Mouse (Mus musculus) thymus, adult 2 months (tissue): ENCODE measurements at regions not wholly inside any gene's neighbourhood (a gene's known extent, or its start where the extent isn't known, plus 50 kb on each side); places are given as distances from the start of the nearest gene placed in this dataset.

Source experiments
- CTCF ChIP-seq: fragments of 200-500 bp; IDR thresholded peaks from 2 replicates; pipeline ENCODE4 v1.5.1; 2012; ENCODE audit warnings: mild to moderate bottlenecking, control low read depth, low read length, moderate library complexity, borderline replicate concordance; ENCODE audit not compliant: control insufficient read depth, poor library complexity, insufficient read depth; ENCODE audit errors: extremely low read depth
- POLR2A ChIP-seq: fragments of 200-500 bp; IDR thresholded peaks from 2 replicates; pipeline ENCODE4 v1.6.1; 2012; ENCODE audit warnings: mild to moderate bottlenecking, low read length, control low read depth, moderate library complexity; ENCODE audit not compliant: control insufficient read depth, poor library complexity, insufficient read depth; ENCODE audit errors: extremely low read depth

- TF ChIP-seq CTCF (no peak), POLR2A (no peak)
Observed at GRCm38 (mm10) chr1:13772106-13772505, 2321.0 kb downstream of the 4930444P10Rik start.
